Mouse (Mus musculus) right cerebral cortex, adult 18-20 months (tissue): ENCODE measurements around the gene Tmem135.

Experiments
- DNase-seq: peaks from one replicate; pipeline ENCODE4 v3.0.0; 2022; ENCODE audit warnings: mixed read lengths

The Tmem135 gene

GRCm38 (mm10) chr7:89417707-89418106 is 13.7 kb upstream of the Tmem135 start:
- no peak for DNase-seq

- DNase-seq = no peak
These were observed 12.0 kb upstream of the Tmem135 start for GRCm38 (mm10) chr7:89416027-89416426.

- no peak for DNase-seq
These were observed 8.1 kb upstream of the Tmem135 start for GRCm38 (mm10) chr7:89412094-89412493.

GRCm38 (mm10) chr7:89411346-89411745 is 7.3 kb upstream of the Tmem135 start:
- no peak for DNase-seq

GRCm38 (mm10) chr7:89410294-89410693 is 6.3 kb upstream of the Tmem135 start:
- no peak for DNase-seq

- DNase-seq = no peak
These were observed 3.3 kb upstream of the Tmem135 start for GRCm38 (mm10) chr7:89407006-89407940.

GRCm38 (mm10) chr7:89406011-89406410 is 2.0 kb upstream of the Tmem135 start:
- no peak for DNase-seq

GRCm38 (mm10) chr7:89404734-89405440 is 865 bp upstream of the Tmem135 start:
- no peak for DNase-seq

- DNase-seq = peak; percentile 59
These were observed 709 bp downstream of the Tmem135 start for GRCm38 (mm10) chr7:89403053-89403972.

GRCm38 (mm10) chr7:89401936-89402335 is 2.1 kb downstream of the Tmem135 start:
- no peak for DNase-seq

- DNase-seq = no peak
These were observed 2.7 kb downstream of the Tmem135 start for GRCm38 (mm10) chr7:89401136-89401858.

GRCm38 (mm10) chr7:89400721-89401120 is 3.3 kb downstream of the Tmem135 start:
- no peak for DNase-seq

- DNase-seq = no peak
These were observed 6.0 kb downstream of the Tmem135 start for GRCm38 (mm10) chr7:89397837-89398534.

- DNase-seq = no peak
These were observed 7.6 kb downstream of the Tmem135 start for GRCm38 (mm10) chr7:89396386-89396785.

GRCm38 (mm10) chr7:89395399-89395798 is 8.6 kb downstream of the Tmem135 start:
- DNase-seq = no peak

GRCm38 (mm10) chr7:89392825-89393224 is 11.2 kb downstream of the Tmem135 start:
- DNase-seq = no peak

- no peak for DNase-seq
These were observed 11.6 kb downstream of the Tmem135 start for GRCm38 (mm10) chr7:89392388-89392787.

GRCm38 (mm10) chr7:89391831-89392230 is 12.2 kb downstream of the Tmem135 start:
- DNase-seq = no peak

- no peak for DNase-seq
These were observed 12.7 kb downstream of the Tmem135 start for GRCm38 (mm10) chr7:89391281-89391680.

- DNase-seq = no peak
These were observed 13.4 kb downstream of the Tmem135 start for GRCm38 (mm10) chr7:89390660-89391059.

- no peak for DNase-seq
These were observed 15.0 kb downstream of the Tmem135 start for GRCm38 (mm10) chr7:89388981-89389380.
